8 mouse cellular contexts compared by ENCODE assay signal in genomic region chr7:30121308-30122187, GRCm38 (mm10). TPM values are rescaled to one million over a fixed set of nuclear protein-coding genes. Genes with fewer than 3 reads are reported as not detected.
DNase-seq lines count a peak whose midpoint lies in the region; ATAC-seq and TF ChIP-seq lines count a peak whose summit lies in the region.

Zfp382 (plus strand) TSS chr7:30121942.

- peaks cover 2% of the 10 kb centered on the region; the same call in 1 of the 2 replicates for H3K4me1 ChIP-seq in cortical plate, adult 2 months (ENCODE audit: control insufficient read depth, insufficient read depth, low read length)

- H3K4me3 ChIP-seq in cortical plate, adult 2 months (ENCODE audit: insufficient read depth, low read length): peak within 1 kb of the TSS; percentile 99

- ATAC-seq in megakaryocyte, adult 5-6 weeks (ENCODE audit: poor library complexity, severe bottlenecking): peak; percentile 98

- peak within 1 kb of the TSS; percentile 84 for H3K27ac ChIP-seq in cortical plate, adult 2 months (ENCODE audit: insufficient read depth, low read length)

- peak; percentile 59; the same call in 1 of the 2 replicates for TF ChIP-seq POLR2A in cortical plate, adult 2 months (IDR thresholded peaks at IDR 0.05; ENCODE audit: extremely low read depth, insufficient read depth, low read length)

- peak; percentile 71 for DNase-seq in adipocyte (ENCODE audit: low spot score)
- DNase-seq in gastrocnemius, adult 8-10 months (ENCODE audit: low spot score in 2 of 2): peak; percentile 73 to 84
- peak; percentile 94 for DNase-seq in induced T-regulatory cell, adult 2 months (ENCODE audit: low read depth)
- peak; percentile 78 to 83 for DNase-seq in left cerebral cortex, adult 8-10 months (ENCODE audit: low spot score in 2 of 2)
- DNase-seq in right cerebral cortex, adult 18-20 months: peak; percentile 93
- peak; percentile 73 for DNase-seq in urinary bladder, adult 2 months (ENCODE audit: low spot score)

- TF ChIP-seq CTCF in cortical plate, adult 2 months (IDR thresholded peaks at IDR 0.05; ENCODE audit: extremely low read depth, insufficient read depth, low read length): no peak

RNA-seq across cellular contexts. Expression of gene Zfp382, which starts in this region (rescaled TPM):
- 9.8 and 10.4 TPM in 2 replicates for polyA plus RNA-seq in cortical plate, adult 2 months (2012; rRNA removed)
- total RNA-seq in gastrocnemius, adult 8-10 months (2022): 1 to 10 TPM in 1 of 4 experiments, under 1 TPM in 3; 0.87 to 1.1 (median 0.95) TPM
- 10 to 100 TPM; 28.9 to 31.5 (median 30.1) TPM for total RNA-seq in left cerebral cortex, adult 8-10 months (2022)
- 6.7 and 7.8 TPM in 2 replicates for total RNA-seq in megakaryocyte, adult 5-6 weeks (2015)
- 14.9 and 15.2 TPM in 2 replicates for total RNA-seq in megakaryocyte, adult 5-6 weeks (2017)
- 2.6 and 3.0 TPM in 2 replicates for polyA plus RNA-seq in urinary bladder, adult 2 months (2012; rRNA removed)

Comparison
In these comparisons a context has a peak if more than half of its experiments do, and no peak if none do; other contexts are left out.
1. Peak in every context shown above with its lines: DNase-seq, ATAC-seq, H3K4me3 ChIP-seq and H3K27ac ChIP-seq.